In genomic region chr11:113201470-113201997, GRCm38 (mm10) we compare ENCODE assay signal across 8 mouse cellular contexts.
A peak's percentile ranks its signal among the peaks of the same experiment; 100 is the strongest.
DNase-seq lines count a peak whose midpoint lies in the region; ATAC-seq lines count a peak whose summit lies in the region.

No protein-coding gene starts in this region.

- H3K79me2 ChIP-seq in macrophage (ENCODE audit: inconsistent target) = no peaks in the 10 kb centered on the region

- no peak overlapping the region for H3K27ac ChIP-seq in macrophage

- WGBS in macrophage (ENCODE audit: missing documents) = under 1% methylated on average over 42 of the region's 42 CpGs

- peak; percentile 91 for DNase-seq in ZHBTc4 (ENCODE audit: low read depth, low spot score)
- DNase-seq in gastrocnemius, postnatal 10 days = peak; percentile 55
- DNase-seq in induced T-regulatory cell, adult 2 months (ENCODE audit: low read depth) = peak; percentile 74
- peak; percentile 86 to 98 for DNase-seq in left cerebral cortex, adult 8-10 months (ENCODE audit: low spot score in 2 of 2)
- DNase-seq in right cerebral cortex, adult 18-20 months = peak; percentile 91
- peak; percentile 88 for DNase-seq in urinary bladder, postnatal 36 days (ENCODE audit: low spot score in 2 of 2)

- ATAC-seq in common myeloid progenitor, adult 5-6 weeks (replicated peaks; ENCODE audit: low read depth, poor library complexity, severe bottlenecking) = peak; percentile 87

- peak overlapping the region; percentile 30; the same call in 1 of the 2 replicates for H3K4me3 ChIP-seq in macrophage (ENCODE audit: inconsistent target)

- H3K36me3 ChIP-seq in macrophage (ENCODE audit: inconsistent target) = no peaks in the 10 kb centered on the region
